Mouse (Mus musculus): ENCODE measurements around the gene Lpar1. TPM values are rescaled to one million over a fixed set of nuclear protein-coding genes. Genes with fewer than 3 reads are reported as not detected.

Lpar1 gene
- polyA plus RNA-seq, 1 experiment from 2014 or later = 76.6 TPM

GRCm38 (mm10) chr4:58538696-58539095 is 15.0 kb downstream of the Lpar1 start:
- 85% methylated on average over 3 of the region's 3 CpGs for WGBS
- H3K27ac ChIP-seq (ENCODE audit: low read length) = no peak overlapping the region
- no peak overlapping the region for H3K4me3 ChIP-seq (replicated peaks; ENCODE audit: low read length)
- H3K4me1 ChIP-seq (ENCODE audit: control insufficient read depth, insufficient read depth, low read length) = no peaks in the 10 kb centered on the region
- H3K36me3 ChIP-seq (ENCODE audit: control insufficient read depth, insufficient read depth, low read length) = peaks cover 11% of the 10 kb centered on the region; the same call in 1 of the 2 replicates
- no peak for ATAC-seq (ENCODE audit: insufficient read depth, low FRiP score)
- no peak overlapping the region for H3K9ac ChIP-seq (ENCODE audit: low read length)
- H3K27me3 ChIP-seq (ENCODE audit: control insufficient read depth, insufficient read depth, low read length) = no peaks in the 10 kb centered on the region
- H3K4me2 ChIP-seq (ENCODE audit: low read depth, low read length) = no peak overlapping the region
- no peaks in the 10 kb centered on the region for H3K9me3 ChIP-seq (replicated peaks; ENCODE audit: control insufficient read depth, low read length)

DNA sequence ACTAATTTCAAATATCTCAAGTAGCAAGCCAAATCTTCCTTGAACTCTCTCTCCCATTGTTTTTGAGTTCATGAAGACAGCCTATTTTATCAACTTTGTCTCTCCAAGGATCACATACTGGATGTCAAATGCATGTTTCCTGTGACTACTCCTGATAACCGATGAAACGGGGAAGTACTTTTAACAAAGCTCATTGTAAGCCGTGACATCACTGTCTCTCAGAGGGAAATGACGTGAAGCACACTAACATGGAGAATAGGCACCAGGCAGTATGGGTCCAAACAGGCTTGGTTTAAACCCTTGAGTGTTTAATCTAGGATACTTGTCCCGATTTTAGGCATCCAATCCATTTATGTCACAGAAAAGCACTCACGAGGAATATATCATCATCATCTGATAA is 17.9 kb downstream of the Lpar1 start:
- peaks cover 6% of the 10 kb centered on the region; the same call in 1 of the 2 replicates for H3K36me3 ChIP-seq (ENCODE audit: control insufficient read depth, insufficient read depth, low read length)
- 80% methylated on average over 6 of the region's 6 CpGs for WGBS
- no peaks in the 10 kb centered on the region for H3K27me3 ChIP-seq (ENCODE audit: control insufficient read depth, insufficient read depth, low read length)
- ATAC-seq (ENCODE audit: insufficient read depth, low FRiP score) = no peak
- no peak overlapping the region for H3K4me2 ChIP-seq (ENCODE audit: low read depth, low read length)
- H3K4me3 ChIP-seq (replicated peaks; ENCODE audit: low read length) = no peak overlapping the region
- H3K9ac ChIP-seq (ENCODE audit: low read length) = no peak overlapping the region
- no peaks in the 10 kb centered on the region for H3K9me3 ChIP-seq (replicated peaks; ENCODE audit: control insufficient read depth, low read length)
- H3K27ac ChIP-seq (ENCODE audit: low read length) = no peak overlapping the region
- H3K4me1 ChIP-seq (ENCODE audit: control insufficient read depth, insufficient read depth, low read length) = no peaks in the 10 kb centered on the region

DNA sequence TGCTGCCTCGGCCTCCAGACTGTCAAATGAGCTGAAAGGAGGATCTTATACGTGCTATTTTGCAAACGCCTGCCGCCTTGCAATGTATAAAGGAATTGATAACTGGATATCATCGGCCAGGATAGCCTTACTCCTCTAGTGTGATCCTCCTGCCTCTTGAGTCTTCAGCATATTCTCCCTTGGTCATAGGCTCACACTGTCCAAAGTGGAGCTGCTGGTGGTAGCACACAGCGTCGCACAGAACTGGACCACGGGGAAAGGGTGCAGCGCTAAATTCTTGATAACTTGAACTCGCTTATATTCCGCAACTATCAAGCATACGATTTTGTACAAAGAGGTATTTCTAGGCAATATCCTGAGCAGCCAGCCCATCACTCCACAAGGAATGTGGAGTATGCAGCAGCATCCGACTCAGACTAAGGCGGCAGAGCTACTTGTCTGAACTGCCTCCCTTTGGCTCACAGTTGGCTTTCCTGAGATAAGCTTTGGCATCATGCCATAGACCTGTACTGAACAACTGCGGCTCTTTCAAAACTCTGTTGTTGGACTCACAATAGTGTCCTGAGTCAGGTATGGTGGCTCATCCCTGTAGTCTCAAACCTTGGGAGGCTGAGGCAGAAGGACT is 18.9 kb downstream of the Lpar1 start:
- no peak overlapping the region for H3K27ac ChIP-seq (ENCODE audit: low read length)
- H3K4me2 ChIP-seq (ENCODE audit: low read depth, low read length) = no peak overlapping the region
- peaks cover 6% of the 10 kb centered on the region; the same call in 1 of the 2 replicates for H3K36me3 ChIP-seq (ENCODE audit: control insufficient read depth, insufficient read depth, low read length)
- no peaks in the 10 kb centered on the region for H3K9me3 ChIP-seq (replicated peaks; ENCODE audit: control insufficient read depth, low read length)
- no peaks in the 10 kb centered on the region for H3K27me3 ChIP-seq (ENCODE audit: control insufficient read depth, insufficient read depth, low read length)
- ATAC-seq (ENCODE audit: insufficient read depth, low FRiP score) = 0 out of 2 replicates have a peak, but pooled peaks have one; percentile 33
- 72% methylated on average over 15 of the region's 15 CpGs for WGBS
- H3K9ac ChIP-seq (ENCODE audit: low read length) = no peak overlapping the region
- H3K4me3 ChIP-seq (replicated peaks; ENCODE audit: low read length) = no peak overlapping the region
- no peaks in the 10 kb centered on the region for H3K4me1 ChIP-seq (ENCODE audit: control insufficient read depth, insufficient read depth, low read length)

DNA sequence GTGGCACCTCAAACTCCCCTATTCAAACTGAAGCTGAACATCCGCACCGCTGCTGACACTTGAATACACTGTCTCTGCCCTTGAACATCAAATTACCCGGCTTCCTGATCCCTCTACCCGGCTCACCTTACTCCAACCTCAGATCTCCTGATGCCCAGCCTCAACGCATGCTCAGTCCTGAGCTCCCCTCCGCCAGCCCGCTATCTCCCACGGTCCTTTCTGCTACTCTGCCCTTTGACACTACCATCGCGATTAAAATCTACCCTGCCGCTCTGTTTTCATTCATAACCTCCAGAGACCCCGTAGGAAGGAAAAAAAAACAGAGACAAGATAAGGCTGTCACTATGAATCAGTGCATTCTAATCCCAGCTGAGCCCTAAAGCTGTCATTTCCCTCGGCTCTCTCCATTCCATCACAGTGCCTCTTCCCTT is 19.5 kb downstream of the Lpar1 start:
- Histone ChIP-seq H3K9me3 (replicated peaks; ENCODE audit: control insufficient read depth, low read length) (no peaks in the 10 kb centered on the region), H3K27ac (ENCODE audit: low read length) (no peak overlapping the region), H3K4me1 (ENCODE audit: control insufficient read depth, insufficient read depth, low read length) (no peaks in the 10 kb centered on the region), H3K9ac (ENCODE audit: low read length) (no peak overlapping the region), H3K4me3 (replicated peaks; ENCODE audit: low read length) (no peak overlapping the region), H3K36me3 (ENCODE audit: control insufficient read depth, insufficient read depth, low read length) (peaks cover 6% of the 10 kb centered on the region; the same call in 1 of the 2 replicates), H3K4me2 (ENCODE audit: low read depth, low read length) (no peak overlapping the region), H3K27me3 (ENCODE audit: control insufficient read depth, insufficient read depth, low read length) (no peaks in the 10 kb centered on the region)
- ATAC-seq (ENCODE audit: insufficient read depth, low FRiP score) = no peak
- 36% methylated on average over 13 of the region's 13 CpGs for WGBS

DNA sequence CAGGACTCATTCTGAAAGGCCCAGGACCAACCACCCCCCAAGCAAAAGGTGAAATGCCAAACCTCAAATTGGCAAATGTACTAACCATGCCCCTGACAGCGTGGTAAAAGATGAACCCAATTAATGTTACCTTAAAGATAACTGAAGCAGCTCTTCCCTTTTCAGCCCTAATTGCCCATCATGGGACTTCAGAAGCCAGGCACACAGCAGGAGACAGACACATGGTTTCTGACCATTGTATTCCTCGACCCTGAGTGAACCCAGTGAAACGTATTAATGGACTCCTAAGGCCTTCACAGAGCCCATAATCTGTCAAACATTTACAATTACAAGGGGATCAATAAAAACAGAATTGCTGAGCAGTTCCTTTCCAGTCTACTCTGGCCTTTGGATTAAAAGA is 20.2 kb downstream of the Lpar1 start:
- Histone ChIP-seq H3K27me3 (ENCODE audit: control insufficient read depth, insufficient read depth, low read length) (no peaks in the 10 kb centered on the region), H3K4me1 (ENCODE audit: control insufficient read depth, insufficient read depth, low read length) (peaks cover 3% of the 10 kb centered on the region; the same call in 1 of the 2 replicates), H3K36me3 (ENCODE audit: control insufficient read depth, insufficient read depth, low read length) (peaks cover 6% of the 10 kb centered on the region; the same call in 1 of the 2 replicates), H3K9ac (ENCODE audit: low read length) (no peak overlapping the region), H3K4me3 (replicated peaks; ENCODE audit: low read length) (no peak overlapping the region), H3K27ac (ENCODE audit: low read length) (no peak overlapping the region), H3K9me3 (replicated peaks; ENCODE audit: control insufficient read depth, low read length) (no peaks in the 10 kb centered on the region), H3K4me2 (ENCODE audit: low read depth, low read length) (no peak overlapping the region)
- 48% methylated on average over 3 of the region's 3 CpGs for WGBS
- ATAC-seq (ENCODE audit: insufficient read depth, low FRiP score) = no peak

- 75% methylated on average over 3 of the region's 3 CpGs for WGBS
- no peak overlapping the region for H3K4me2 ChIP-seq (ENCODE audit: low read depth, low read length)
- no peak overlapping the region for H3K27ac ChIP-seq (ENCODE audit: low read length)
- no peaks in the 10 kb centered on the region for H3K27me3 ChIP-seq (ENCODE audit: control insufficient read depth, insufficient read depth, low read length)
- no peak overlapping the region for H3K4me3 ChIP-seq (replicated peaks; ENCODE audit: low read length)
- no peak for ATAC-seq (ENCODE audit: insufficient read depth, low FRiP score)
- no peaks in the 10 kb centered on the region for H3K9me3 ChIP-seq (replicated peaks; ENCODE audit: control insufficient read depth, low read length)
- peaks cover 3% of the 10 kb centered on the region; the same call in 1 of the 2 replicates for H3K4me1 ChIP-seq (ENCODE audit: control insufficient read depth, insufficient read depth, low read length)
- no peak overlapping the region for H3K9ac ChIP-seq (ENCODE audit: low read length)
- H3K36me3 ChIP-seq (ENCODE audit: control insufficient read depth, insufficient read depth, low read length) = peaks cover 4% of the 10 kb centered on the region; the same call in 1 of the 2 replicates
Observed at GRCm38 (mm10) chr4:58532326-58532725, 21.4 kb downstream of the Lpar1 start.

GRCm38 (mm10) chr4:58530706-58531105 is 23.0 kb downstream of the Lpar1 start:
- ATAC-seq (ENCODE audit: insufficient read depth, low FRiP score) = no peak
- Histone ChIP-seq H3K27me3 (ENCODE audit: control insufficient read depth, insufficient read depth, low read length) (no peaks in the 10 kb centered on the region), H3K36me3 (ENCODE audit: control insufficient read depth, insufficient read depth, low read length) (no peaks in the 10 kb centered on the region), H3K9ac (ENCODE audit: low read length) (no peak overlapping the region), H3K4me2 (ENCODE audit: low read depth, low read length) (no peak overlapping the region), H3K27ac (ENCODE audit: low read length) (no peak overlapping the region), H3K9me3 (replicated peaks; ENCODE audit: control insufficient read depth, low read length) (no peaks in the 10 kb centered on the region), H3K4me1 (ENCODE audit: control insufficient read depth, insufficient read depth, low read length) (peaks cover 3% of the 10 kb centered on the region; the same call in 1 of the 2 replicates), H3K4me3 (replicated peaks; ENCODE audit: low read length) (no peak overlapping the region)
- WGBS = 74% methylated on average over 5 of the region's 5 CpGs

GRCm38 (mm10) chr4:58530279-58530678 is 23.4 kb downstream of the Lpar1 start:
- no peak for ATAC-seq (ENCODE audit: insufficient read depth, low FRiP score)
- 35% methylated on average over 3 of the region's 3 CpGs for WGBS

DNA sequence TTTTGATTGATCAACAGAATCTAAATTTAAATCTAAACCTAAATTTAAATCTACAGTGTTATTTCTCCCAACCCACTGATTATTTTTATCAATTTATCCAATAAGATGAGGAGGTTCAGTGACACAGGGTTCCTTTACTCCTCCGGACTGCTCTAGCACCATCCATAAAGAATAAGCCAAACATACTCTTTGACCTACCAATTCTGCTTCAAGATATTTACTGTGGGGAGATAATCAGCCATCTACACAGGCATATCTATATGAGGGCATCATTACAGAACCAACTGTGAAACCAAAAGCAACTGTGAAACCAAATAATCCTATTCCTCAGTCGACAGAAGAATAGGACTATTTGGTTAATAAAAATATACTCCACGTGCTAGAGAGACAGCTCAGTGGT is 25.8 kb downstream of the Lpar1 start:
- Histone ChIP-seq H3K4me1 (ENCODE audit: control insufficient read depth, insufficient read depth, low read length) (peaks cover 3% of the 10 kb centered on the region; the same call in 1 of the 2 replicates), H3K27ac (ENCODE audit: low read length) (no peak overlapping the region), H3K9me3 (replicated peaks; ENCODE audit: control insufficient read depth, low read length) (no peaks in the 10 kb centered on the region), H3K4me3 (replicated peaks; ENCODE audit: low read length) (no peak overlapping the region), H3K9ac (ENCODE audit: low read length) (no peak overlapping the region), H3K4me2 (ENCODE audit: low read depth, low read length) (no peak overlapping the region), H3K36me3 (ENCODE audit: control insufficient read depth, insufficient read depth, low read length) (no peaks in the 10 kb centered on the region), H3K27me3 (ENCODE audit: control insufficient read depth, insufficient read depth, low read length) (no peaks in the 10 kb centered on the region)
- no peak for ATAC-seq (ENCODE audit: insufficient read depth, low FRiP score)
- WGBS = 75% methylated on average over 3 of the region's 3 CpGs

More at GRCm38 (mm10) chr4:58530279-58530678, 23.4 kb downstream of the Lpar1 start:
- Histone ChIP-seq H3K27ac (ENCODE audit: low read length) (no peak overlapping the region), H3K36me3 (ENCODE audit: control insufficient read depth, insufficient read depth, low read length) (no peaks in the 10 kb centered on the region), H3K4me3 (replicated peaks; ENCODE audit: low read length) (no peak overlapping the region), H3K27me3 (ENCODE audit: control insufficient read depth, insufficient read depth, low read length) (no peaks in the 10 kb centered on the region), H3K4me2 (ENCODE audit: low read depth, low read length) (no peak overlapping the region), H3K9me3 (replicated peaks; ENCODE audit: control insufficient read depth, low read length) (no peaks in the 10 kb centered on the region), H3K4me1 (ENCODE audit: control insufficient read depth, insufficient read depth, low read length) (peaks cover 3% of the 10 kb centered on the region; the same call in 1 of the 2 replicates), H3K9ac (ENCODE audit: low read length) (no peak overlapping the region)

Data from stomach, embryonic 16.5 days (tissue).